Mouse (Mus musculus): ENCODE measurements around the gene Ank2. TPM values are rescaled to one million over a fixed set of nuclear protein-coding genes. Genes with fewer than 3 reads are reported as not detected.
A peak's percentile ranks its signal among the peaks of the same experiment; 100 is the strongest.

Gene Ank2
- total RNA-seq, 2 experiments from 2014 or later = 675 to 811 TPM

- no peak for DNase-seq (ENCODE audit: extremely low spot score in 1 of 2, low spot score in 1 of 2)
Measured at GRCm38 (mm10) chr3:127137508-127137907, 361.6 kb downstream of the Ank2 start.

- DNase-seq (ENCODE audit: extremely low spot score in 1 of 2, low spot score in 1 of 2) = no peak
Measured at GRCm38 (mm10) chr3:127134062-127134461, 365.1 kb downstream of the Ank2 start.

GRCm38 (mm10) chr3:127131048-127131447 lies 368.1 kb downstream of the Ank2 start:
- no peak for DNase-seq (ENCODE audit: extremely low spot score in 1 of 2, low spot score in 1 of 2)

- DNase-seq (ENCODE audit: extremely low spot score in 1 of 2, low spot score in 1 of 2) = no peak
Measured at GRCm38 (mm10) chr3:127130167-127130770, 368.9 kb downstream of the Ank2 start.

- DNase-seq (ENCODE audit: extremely low spot score in 1 of 2, low spot score in 1 of 2) = no peak
Measured at GRCm38 (mm10) chr3:127129750-127130149, 369.4 kb downstream of the Ank2 start.

GRCm38 (mm10) chr3:127127611-127128010 lies 371.5 kb downstream of the Ank2 start:
- no peak for DNase-seq (ENCODE audit: extremely low spot score in 1 of 2, low spot score in 1 of 2)

GRCm38 (mm10) chr3:127126220-127126619 lies 372.9 kb downstream of the Ank2 start:
- no peak for DNase-seq (ENCODE audit: extremely low spot score in 1 of 2, low spot score in 1 of 2)

- no peak for DNase-seq (ENCODE audit: extremely low spot score in 1 of 2, low spot score in 1 of 2)
Measured at GRCm38 (mm10) chr3:127124375-127124993, 374.7 kb downstream of the Ank2 start.

GRCm38 (mm10) chr3:127123376-127123775 lies 375.8 kb downstream of the Ank2 start:
- DNase-seq (ENCODE audit: extremely low spot score in 1 of 2, low spot score in 1 of 2) = no peak

GRCm38 (mm10) chr3:127118777-127119176 lies 380.4 kb downstream of the Ank2 start:
- no peak for DNase-seq (ENCODE audit: extremely low spot score in 1 of 2, low spot score in 1 of 2)

GRCm38 (mm10) chr3:127116226-127116625 lies 382.9 kb downstream of the Ank2 start:
- no peak for DNase-seq (ENCODE audit: extremely low spot score in 1 of 2, low spot score in 1 of 2)

GRCm38 (mm10) chr3:127113238-127113637 lies 385.9 kb downstream of the Ank2 start:
- no peak for DNase-seq (ENCODE audit: extremely low spot score in 1 of 2, low spot score in 1 of 2)

GRCm38 (mm10) chr3:127109413-127109812 lies 389.7 kb downstream of the Ank2 start:
- DNase-seq (ENCODE audit: extremely low spot score in 1 of 2, low spot score in 1 of 2) = no peak

- no peak for DNase-seq (ENCODE audit: extremely low spot score in 1 of 2, low spot score in 1 of 2)
Measured at GRCm38 (mm10) chr3:127108481-127108880, 390.7 kb downstream of the Ank2 start.

- peak in 1 of 2 experiments; percentile 22 for DNase-seq (ENCODE audit: extremely low spot score in 1 of 2, low spot score in 1 of 2)
Measured at GRCm38 (mm10) chr3:127107281-127107680, 391.9 kb downstream of the Ank2 start.

GRCm38 (mm10) chr3:127101326-127101725 lies 397.8 kb downstream of the Ank2 start:
- no peak for DNase-seq (ENCODE audit: extremely low spot score in 1 of 2, low spot score in 1 of 2)

GRCm38 (mm10) chr3:127097745-127098144 lies 401.4 kb downstream of the Ank2 start:
- DNase-seq (ENCODE audit: extremely low spot score in 1 of 2, low spot score in 1 of 2) = no peak

GRCm38 (mm10) chr3:127097106-127097505 lies 402.0 kb downstream of the Ank2 start:
- no peak for DNase-seq (ENCODE audit: extremely low spot score in 1 of 2, low spot score in 1 of 2)

- DNase-seq (ENCODE audit: extremely low spot score in 1 of 2, low spot score in 1 of 2) = no peak
Measured at GRCm38 (mm10) chr3:127093631-127094030, 405.5 kb downstream of the Ank2 start.

GRCm38 (mm10) chr3:127087574-127087973 lies 411.6 kb downstream of the Ank2 start:
- no peak for DNase-seq (ENCODE audit: extremely low spot score in 1 of 2, low spot score in 1 of 2)

GRCm38 (mm10) chr3:127086834-127087506 lies 412.2 kb downstream of the Ank2 start:
- DNase-seq (ENCODE audit: extremely low spot score in 1 of 2, low spot score in 1 of 2) = no peak

GRCm38 (mm10) chr3:127077369-127077768 lies 421.8 kb downstream of the Ank2 start:
- DNase-seq (ENCODE audit: extremely low spot score in 1 of 2, low spot score in 1 of 2) = no peak

Measured in layer of hippocampus, postnatal 25 days (tissue).